Mouse (Mus musculus) heart, postnatal 4 days (tissue): ENCODE measurements around the gene Slc25a41. TPM values are rescaled to one million over a fixed set of nuclear protein-coding genes. Genes with fewer than 3 reads are reported as not detected.
"Not testable (repeated sequence)": the region's sequence is repeated elsewhere in the genome, so short reads cannot be mapped to it uniquely, and the experiment has no call there.

Source experiments
- DNase-seq: peaks from one replicate; pipeline ENCODE4 v3.0.0; 2021
- total RNA-seq, 2 experiments: library from RNA; stranded (reverse); gene quantifications; 2 replicates each; pipeline ENCODE4 v1.2.3; 2021

Slc25a41 gene
- not detected for total RNA-seq

DNA sequence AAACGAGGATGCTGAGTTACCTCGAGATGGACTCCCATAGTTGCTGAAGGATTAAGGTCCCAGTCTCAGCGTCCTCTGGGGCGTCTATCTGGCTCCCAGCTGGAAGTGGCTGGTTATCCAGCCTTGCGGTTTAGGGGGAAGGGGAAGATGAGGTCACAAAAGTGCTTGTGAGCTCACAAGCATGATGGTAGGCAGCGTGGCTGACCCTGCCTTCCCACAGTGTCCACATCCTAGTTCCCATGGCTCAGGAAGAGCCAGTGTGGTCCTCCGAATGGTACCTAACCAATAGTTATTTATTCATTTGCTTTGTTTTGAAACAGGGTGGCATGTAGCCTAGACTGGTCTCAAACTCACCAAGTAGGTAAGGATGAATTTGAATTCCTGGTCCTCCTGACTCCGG is at the start of gene Slc25a41:
Slc25a41 (minus strand) TSS at position 101 of the 400 bp plus-strand sequence.
- no peak for DNase-seq

DNA sequence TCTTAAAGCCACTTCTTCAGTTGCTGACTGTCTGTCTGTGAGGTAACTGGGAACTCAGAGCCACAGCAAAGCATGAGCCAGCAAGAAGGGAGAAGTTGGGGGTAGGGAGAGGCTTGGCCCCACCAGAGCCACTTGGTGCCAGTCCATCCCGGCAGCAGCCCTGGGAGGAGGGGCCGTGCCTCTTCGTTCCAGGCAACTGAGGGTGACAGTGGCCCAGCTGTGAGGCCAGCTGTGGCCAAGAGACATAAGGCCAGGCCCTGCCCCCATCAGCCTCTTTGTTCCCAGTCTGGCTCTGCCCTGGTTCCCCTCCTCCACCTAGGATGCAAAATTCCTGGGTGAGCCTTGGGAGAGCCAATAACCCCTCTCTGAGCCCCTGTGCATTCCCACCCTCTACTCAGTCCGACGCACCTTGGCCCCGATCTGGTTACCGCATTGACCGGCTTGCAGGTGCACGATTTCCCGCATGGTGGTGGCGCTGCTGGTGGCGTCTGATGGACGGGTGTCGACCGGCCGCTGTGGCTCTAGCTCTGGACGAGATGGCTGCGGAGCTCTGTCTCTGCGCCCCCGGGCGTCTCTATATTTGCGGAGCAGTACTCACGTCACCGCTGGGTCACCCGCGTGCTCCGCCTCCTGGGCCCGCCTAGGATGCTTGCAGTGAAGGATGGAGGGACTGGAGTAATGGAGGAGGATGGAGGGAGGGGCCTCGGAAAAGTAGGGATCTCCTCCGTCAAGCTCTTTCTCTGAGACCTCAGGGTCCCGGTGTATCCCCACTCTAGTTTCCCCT is 45.8 kb upstream of the Slc25a41 start, which contains the start of gene Tubb4a:
Tubb4a (minus strand) TSS at position 734 of the 784 bp plus-strand sequence.
- peak; percentile 52 for DNase-seq

DNA sequence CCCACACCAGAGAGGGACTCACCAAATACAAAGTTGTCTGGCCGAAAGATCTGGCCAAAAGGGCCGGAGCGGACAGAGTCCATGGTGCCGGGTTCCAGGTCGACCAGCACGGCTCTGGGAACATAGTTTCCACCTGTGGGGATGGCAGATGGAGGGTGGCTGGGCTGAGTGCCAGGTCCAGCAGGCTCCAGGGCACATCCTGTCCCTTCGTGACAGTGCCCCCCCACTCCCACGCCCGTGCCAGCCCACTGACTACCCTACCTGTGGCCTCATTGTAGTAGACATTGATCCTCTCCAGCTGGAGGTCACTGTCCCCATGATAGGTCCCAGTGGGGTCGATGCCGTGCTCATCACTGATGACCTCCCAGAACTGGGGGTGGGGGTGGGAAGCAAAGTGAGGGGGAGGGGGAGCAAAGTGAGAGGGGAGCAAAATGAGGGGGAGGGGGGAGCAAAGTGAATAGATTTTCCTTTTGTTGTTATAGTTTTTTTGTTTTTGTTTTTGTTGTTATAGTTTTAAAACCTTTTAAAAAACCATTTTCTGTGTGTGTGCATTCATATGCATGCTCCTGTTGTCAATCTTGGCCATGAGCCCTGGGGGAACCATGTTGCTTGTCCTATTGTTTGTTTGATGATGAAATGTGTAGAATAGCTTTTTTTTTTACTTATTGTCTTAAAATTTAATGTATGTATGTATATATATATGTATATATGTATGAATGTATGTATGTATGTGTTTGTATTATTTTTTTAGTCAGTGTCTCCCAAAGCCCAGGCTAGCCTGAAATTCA is 44.7 kb upstream of the Slc25a41 start:
- peak; percentile 8 for DNase-seq

DNA sequence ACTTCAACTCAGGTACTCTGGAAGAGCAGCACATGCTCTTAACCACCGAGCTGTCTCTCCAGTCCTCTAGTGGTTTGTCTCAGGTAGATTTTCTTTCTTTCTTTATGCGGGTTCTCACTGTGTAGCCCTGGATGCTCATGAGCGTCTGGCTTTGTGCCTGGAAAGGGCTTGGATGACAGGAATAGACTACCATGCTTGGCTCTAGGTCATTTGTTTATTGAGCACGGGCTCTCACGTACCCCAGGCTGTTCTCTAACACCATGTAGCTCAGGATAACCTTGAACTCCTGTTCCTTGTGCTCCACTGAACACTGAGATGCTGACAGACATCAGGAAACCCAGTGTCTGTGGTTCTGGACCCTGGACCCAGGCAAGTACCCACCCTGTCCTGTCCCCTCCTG is 41.0 kb upstream of the Slc25a41 start:
- no peak for DNase-seq

DNA sequence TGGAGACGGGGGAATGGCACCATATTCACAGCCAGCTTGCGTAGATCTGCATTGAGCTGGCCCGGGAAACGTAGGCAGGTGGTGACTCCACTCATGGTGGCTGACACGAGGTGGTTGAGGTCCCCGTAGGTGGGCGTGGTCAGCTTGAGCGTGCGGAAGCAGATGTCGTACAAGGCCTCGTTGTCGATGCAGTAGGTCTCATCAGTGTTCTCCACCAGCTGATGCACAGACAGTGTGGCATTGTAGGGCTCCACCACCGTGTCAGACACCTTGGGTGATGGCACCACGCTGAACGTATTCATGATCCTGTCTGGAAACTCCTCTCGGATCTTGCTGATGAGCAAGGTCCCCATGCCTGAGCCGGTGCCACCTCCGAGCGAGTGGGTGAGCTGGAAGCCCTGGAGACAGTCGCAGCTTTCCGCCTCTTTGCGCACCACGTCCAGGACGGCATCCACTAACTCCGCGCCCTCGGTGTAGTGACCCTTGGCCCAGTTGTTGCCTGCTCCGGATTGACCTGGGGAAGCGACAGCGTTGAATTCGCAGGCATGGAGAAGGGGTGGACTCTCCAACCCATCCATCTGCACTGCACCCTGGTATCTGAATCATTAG is 39.9 kb upstream of the Slc25a41 start:
- no peak for DNase-seq

DNA sequence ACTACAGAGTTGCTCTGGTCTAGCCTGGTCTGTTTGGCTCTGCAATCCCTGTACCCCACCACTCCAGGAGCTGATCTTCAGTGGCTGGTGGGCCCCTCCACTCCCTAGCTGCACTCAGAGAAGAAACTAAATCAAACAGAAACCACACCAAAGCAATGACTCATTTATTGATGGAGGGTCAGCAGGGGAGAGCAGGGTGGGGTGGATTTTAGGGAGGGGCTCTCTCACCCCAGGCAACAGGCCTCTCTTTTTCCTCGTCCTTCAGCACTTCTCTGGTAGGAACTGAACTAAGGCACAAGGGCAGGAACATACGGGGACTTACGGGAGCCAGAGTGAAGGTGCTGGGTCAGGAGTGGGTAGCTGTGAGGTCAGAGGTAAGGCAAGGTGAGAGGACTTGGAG is 38.5 kb upstream of the Slc25a41 start:
- DNase-seq, result no peak

DNA sequence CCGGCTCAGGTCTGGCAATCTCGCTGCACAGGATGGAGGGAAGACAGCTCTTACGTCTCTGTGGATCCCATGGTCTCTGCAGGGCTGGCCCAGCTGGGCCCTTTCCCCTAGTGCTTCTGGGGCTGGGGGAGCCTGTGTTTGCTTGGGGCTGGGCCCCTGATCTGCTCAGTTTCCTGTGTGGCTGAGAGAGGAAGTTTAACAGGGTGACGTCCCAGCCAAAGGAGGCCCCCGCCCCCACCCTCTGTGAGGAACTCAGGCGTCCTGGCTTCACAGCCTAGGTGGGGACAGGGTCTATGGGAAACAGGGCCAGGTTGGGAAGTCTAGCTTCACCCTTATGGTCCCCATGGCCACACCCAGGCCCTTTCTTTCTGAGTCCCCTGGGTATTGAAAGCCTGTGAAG is 36.9 kb upstream of the Slc25a41 start, which contains the start of gene Dennd1c:
Dennd1c (minus strand) TSS at position 179 of the 400 bp plus-strand sequence.
- DNase-seq, result no peak

DNA sequence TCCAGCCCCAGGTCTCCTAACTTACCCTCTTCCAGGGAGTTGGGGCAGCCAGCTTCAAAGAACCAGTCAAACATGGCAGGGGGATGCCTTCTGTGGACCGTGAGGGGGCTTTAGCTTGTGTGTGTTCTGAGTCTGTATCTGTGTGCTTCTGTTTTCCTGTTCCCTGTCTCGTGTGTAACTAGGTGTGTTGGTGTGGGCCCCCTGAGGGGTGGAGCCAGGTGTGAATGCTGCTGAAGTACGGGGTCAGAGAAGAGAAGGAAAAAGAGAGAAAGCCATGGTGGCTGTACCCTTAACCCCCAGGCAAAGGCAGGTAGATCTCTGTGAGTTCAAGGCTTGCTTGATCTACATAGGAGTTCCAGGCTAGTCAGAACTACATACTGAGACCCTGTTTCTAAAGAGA is 35.5 kb upstream of the Slc25a41 start:
- DNase-seq, result no peak

DNA sequence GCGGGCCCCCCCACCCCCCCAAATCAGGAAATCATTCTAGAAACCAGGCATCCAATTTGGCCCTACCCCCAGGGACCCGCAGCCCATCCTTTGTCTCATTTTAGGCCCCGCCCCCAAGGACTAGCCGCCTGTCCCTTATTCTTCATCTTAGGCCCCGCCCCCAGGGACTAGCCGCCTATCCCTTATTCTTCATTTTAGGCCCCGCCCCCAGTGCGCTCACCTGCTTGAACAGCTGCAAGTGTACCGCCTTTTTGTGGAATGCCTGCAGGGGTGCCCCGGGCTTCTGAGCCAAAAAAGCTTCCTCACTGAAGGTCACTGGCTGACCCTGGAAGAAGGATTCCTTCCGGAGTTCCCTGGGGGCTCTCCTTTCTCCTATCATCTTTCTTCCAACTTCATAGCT is 29.2 kb upstream of the Slc25a41 start:
- DNase-seq, result no peak

DNA sequence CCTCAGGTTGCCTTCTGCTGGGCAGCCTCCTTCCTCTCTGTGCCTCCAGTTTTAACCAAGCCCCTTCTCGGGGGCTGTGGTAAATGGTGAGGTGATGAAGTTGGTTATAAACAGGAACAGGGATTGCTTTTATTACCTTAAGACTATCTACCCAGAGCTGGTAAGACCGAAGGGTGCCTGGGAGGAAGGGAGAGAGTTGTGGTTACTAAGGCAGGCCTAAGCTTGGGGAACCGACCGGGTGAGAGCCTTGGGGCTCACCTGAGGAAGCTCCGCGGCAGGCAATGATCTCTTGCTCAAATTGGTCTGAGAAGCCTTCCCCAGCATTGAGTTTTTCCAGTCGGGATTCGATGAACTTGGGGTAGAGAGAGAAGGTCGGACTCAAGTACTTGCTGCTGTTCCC is 28.8 kb upstream of the Slc25a41 start:
- no peak for DNase-seq

DNA sequence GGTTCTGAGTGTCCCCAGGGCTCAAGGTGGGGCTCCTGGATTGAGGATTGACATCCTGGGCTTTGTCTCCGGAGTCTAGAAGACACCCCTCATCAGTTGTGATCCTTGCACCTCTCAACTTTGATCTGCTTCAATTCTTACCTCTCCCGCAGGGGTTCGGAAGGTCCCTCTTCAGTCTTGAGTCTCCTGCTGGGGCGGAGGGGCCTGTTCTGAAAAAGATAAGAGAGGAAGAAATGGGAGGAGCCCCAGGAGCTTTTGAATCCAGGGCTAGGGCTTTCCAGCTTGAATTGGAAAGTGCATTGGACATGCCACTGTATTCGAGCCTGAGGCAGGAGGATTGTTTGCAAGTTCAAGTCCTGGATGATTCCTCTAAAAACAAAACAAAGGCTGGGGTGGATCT is 25.5 kb upstream of the Slc25a41 start:
- DNase-seq, result no peak

DNA sequence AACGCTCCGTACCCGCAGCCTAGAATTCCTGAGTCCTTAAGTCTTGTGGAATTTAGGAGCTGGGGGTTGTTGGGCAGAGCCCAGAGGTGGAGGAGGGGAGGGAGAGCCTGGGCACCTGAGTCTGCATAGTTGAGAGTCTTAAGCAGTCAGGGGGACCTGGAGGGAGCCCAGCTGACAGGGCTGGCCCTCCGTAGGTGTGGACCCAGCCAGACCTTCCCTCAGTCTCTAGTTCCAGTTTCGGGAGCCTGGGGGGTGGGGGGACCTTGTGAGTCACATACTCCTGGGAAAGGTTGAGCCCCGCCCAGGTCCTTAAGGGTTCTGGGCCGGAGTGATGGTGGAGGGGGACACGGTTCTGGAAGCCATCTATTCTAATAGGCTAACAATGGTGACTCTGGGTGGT is 21.6 kb upstream of the Slc25a41 start:
- DNase-seq, result no peak

DNA sequence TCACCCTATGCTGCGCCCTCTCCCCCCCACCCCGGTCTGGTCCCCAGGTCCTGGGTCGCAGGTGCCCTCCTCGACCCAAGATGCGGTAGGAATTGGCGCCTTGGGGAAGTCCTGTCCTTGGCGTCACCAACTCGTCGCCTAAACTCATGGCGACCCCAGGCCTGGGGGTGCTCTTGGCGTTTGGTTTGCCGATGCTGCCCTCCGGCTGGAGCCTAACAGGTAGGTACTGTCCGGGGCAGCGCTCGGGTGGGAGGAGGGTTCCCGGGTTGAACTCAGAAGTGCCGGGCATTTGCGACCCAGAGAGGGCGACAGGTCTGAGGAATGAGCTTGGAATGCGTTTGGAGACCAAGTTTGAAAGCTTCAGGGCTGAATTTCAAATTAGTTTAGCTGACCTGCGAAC is 21.1 kb upstream of the Slc25a41 start:
- DNase-seq, result no peak

DNA sequence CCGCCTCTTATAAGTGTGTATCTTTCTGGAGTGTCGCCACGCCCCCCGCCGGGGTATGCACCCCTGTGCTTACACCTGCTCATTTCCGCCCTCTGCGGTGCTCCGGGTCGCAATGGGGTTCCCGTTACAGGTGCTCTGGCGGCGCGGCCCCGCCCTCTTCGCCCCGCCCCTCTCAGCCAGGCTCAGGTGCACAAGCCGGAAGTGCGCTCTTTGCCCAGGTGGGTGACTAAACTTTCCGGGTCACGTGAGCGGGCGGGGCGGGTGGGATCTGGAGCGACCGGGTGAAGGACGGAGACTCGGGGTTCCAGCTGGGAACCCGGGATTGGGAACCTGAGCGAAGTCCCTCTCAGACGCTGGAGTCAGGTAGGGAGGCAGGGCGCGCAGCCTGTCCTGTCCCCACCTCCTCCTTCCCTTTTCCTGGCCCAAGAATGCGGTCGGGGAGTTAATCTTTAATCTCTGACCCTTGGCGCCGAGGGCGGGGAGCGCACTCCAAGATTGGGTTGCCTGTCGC is 20.6 kb upstream of the Slc25a41 start:
- DNase-seq, result no peak

DNA sequence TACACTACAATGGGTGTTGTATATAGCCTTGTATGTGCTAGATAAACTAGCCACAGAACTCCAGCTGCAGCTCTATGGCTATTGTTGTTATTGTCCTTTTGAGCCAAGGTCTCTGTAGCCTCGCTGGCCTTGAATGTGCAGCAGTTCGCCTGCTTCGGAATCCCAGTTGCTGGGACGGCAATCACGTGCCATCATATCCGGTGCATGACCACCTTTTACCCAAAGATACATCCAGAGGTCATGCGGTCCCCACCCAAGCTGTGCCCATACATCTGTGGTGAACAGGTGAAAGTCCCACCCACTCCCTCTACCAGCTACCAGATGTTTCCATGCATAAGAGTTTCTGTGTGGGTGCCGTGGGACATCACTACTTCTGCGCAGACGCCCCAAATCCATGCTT is 19.6 kb upstream of the Slc25a41 start:
- DNase-seq, result no peak

DNA sequence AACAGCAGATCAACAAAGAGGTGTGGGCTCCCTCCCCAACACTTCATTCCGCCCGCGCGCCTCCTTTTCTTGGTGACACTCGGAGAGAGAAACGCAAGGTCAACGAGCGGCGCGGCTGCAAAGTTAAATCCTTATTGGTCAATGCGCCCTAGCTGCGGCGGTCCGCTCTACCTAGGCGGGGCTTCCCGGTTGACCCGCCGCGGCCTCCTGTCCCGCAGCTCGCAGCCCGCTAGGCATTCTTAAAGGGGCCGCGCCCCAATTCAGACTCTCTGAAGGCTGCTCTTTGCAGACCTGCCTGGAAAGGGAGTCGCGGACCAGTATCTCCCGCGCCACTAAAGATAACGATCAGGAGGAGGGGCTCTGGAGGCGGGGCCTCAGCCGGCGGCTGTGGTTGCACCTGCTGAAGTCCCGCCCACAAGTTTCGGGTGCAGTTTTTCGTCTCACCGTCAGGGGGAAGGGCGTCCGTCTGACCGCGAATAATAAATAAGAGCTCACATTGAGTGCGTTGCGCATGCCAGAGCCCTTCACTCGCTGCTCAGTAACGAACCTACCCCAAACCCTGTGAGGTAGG is 18.9 kb upstream of the Slc25a41 start:
- DNase-seq, result peak; percentile 94

DNA sequence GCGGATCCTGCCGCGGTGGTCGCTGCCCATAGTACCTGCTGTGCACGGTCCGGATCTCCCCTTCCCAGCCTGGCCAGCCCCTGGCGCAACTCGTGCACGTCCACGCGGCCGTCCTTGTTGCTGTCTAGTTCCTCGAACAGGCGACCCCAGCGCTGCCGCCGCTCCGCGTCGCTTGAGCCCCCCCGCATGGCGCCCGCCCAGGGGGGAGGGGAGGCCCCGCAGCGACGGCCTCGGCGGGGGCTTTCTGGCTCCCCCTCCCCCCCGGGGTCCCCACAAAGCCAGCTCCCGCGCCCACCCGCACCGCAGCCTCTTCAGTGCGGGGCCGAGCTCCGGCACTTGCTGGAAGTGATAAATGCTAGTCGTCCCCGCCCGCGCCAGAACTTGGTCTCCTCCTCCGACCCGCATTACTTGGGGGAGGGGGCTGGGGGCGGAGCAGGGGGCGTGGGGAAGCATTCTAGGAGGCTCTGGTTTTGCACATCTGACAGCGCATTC is 18.1 kb upstream of the Slc25a41 start, which contains the start of gene Slc25a23:
Slc25a23 (minus strand) TSS at position 378 of the 492 bp plus-strand sequence.
- peak; percentile 74 for DNase-seq

DNA sequence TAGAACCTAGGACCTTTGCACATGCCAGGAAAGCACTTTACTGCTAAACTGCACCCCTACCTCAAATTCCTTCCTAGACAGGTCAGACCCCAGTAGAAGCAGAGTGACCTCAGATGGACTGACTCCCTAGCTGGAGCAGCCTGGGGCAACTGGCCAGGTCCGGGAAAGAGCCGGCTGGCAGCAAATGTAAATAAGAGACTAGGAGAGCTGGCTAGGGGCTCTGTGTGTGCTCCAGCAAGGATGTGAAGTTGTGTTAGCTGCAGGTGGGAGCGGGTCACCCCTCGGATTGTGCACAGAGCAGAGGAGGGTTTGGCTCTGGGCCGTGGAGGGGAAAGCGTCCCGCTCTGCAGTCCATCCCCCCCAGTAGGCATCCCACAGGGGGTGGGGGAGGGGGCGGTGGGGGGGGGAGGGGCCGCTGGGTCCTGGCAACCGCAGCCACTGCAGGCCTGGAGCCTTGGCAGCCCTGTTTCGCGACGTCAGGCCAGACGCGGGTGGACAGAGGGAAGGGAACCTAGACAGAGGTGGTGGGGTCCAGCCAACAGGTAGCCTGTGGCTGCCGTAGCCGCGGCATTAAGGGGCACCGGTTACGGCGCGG is 17.5 kb upstream of the Slc25a41 start, which contains the start of gene Crb3:
Crb3 (plus strand) TSS at position 215 of the 595 bp plus-strand sequence.
- DNase-seq, result peak; percentile 71

DNA sequence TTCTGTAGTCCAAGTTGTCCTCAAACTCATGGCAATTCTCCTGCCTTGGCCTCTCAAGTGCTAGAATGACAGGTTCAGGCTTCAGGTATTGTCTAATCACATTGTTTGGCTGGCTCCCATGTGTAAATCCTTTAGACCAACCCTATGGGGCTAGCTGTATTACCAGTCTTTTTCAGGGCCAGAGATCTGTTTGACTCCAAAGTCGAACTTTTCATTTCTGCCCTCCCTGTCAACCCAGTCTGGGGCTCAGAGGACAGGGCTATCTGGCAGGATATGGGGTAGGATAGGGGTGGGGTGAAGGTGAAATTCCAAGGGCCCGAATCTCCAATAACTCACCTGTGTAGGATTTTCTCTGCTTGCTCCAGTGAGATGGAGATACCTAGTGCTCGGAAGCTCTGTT is 14.8 kb upstream of the Slc25a41 start:
- DNase-seq, result no peak

DNA sequence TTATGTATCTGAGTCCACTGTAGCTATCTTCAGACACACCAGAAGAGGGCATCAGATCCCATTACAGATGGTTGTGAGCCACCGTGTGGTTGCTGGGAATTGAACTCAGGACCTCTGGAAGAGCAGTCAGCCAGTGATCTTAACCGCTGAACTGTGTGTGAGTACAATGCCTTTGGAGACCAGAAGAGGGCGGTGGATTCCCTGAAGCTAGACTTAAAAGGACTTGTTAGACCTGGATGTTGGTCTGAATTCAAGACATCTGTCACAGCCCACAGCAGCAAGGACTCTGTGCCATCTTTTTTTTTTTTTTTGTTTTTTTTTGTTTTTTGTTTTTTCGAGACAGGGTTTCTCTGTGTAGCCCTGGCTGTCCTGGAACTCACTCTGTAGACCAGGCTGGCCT is 10.2 kb upstream of the Slc25a41 start:
- DNase-seq, result not testable (repeated sequence)

DNA sequence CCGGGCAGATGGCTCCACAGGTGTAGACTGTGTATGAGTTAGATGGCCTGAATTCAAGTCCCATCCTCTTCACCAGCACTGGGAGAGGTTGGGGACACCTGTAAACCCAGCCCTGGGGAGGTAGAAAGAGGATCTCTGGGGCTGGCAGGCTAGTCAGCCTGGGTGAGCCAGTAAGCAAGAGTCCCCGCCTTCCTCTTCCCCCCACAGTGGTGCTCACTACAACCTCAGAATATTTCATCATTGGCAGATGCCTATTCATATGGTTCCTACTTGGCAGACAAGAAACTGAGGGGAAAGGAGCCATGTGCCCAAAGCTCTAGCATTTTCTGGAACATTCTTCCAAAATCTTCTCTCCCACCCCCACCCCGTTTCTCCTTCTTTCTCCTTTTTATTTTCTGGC is 7.4 kb upstream of the Slc25a41 start:
- DNase-seq, result no peak

DNA sequence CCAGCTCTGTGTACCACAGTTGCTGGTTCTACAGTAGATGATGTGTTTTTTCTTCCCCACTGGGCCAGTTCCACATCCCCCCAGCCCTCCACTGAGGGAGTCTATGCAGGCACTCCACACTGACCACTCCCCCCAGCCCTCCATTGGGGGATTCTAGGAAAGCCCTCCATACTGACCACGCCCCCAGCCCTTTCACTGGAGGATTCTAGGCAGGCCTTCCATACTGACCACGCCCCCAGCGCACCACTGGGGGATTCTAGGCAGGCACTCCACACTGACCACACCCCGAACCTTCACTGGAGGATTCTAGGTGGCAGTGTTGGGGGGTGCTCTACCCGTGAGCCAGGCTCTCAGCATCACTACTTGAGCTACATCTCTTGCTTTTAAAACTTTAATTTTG is 6.0 kb upstream of the Slc25a41 start:
- no peak for DNase-seq
